Mouse (Mus musculus): Measurements from ENCODE around the gene Hoxc8. TPM values are rescaled to one million over a fixed set of nuclear protein-coding genes. Genes with fewer than 3 reads are reported as not detected.
A peak's percentile ranks its signal among the peaks of the same experiment; 100 is the strongest.

The Hoxc8 gene
- polyA plus RNA-seq, 1 experiment from 2014 or later, result not detected

GRCm38 (mm10) chr15:102972254-102972653 is 18.2 kb upstream of the Hoxc8 start:
- no peaks in the 10 kb centered on the region for H3K9me3 ChIP-seq (replicated peaks; ENCODE audit: control insufficient read depth, low read length)
- H3K4me1 ChIP-seq (ENCODE audit: control insufficient read depth, insufficient read depth, low read length), result no peaks in the 10 kb centered on the region
- no peak for ATAC-seq (replicated peaks; ENCODE audit: extremely low read depth, insufficient read depth, low FRiP score)
- no peak overlapping the region for H3K27ac ChIP-seq (ENCODE audit: low read length)
- H3K9ac ChIP-seq (ENCODE audit: low read length), result no peak overlapping the region
- H3K27me3 ChIP-seq (ENCODE audit: control insufficient read depth, insufficient read depth, low read length), result peaks cover 94% of the 10 kb centered on the region
- H3K36me3 ChIP-seq (ENCODE audit: control insufficient read depth, insufficient read depth), result no peaks in the 10 kb centered on the region
- no peak overlapping the region for H3K4me2 ChIP-seq (ENCODE audit: low read depth, low read length)
- H3K4me3 ChIP-seq (ENCODE audit: low read length), result no peak overlapping the region
- WGBS, result 2% methylated on average over 21 of the region's 21 CpGs

DNA sequence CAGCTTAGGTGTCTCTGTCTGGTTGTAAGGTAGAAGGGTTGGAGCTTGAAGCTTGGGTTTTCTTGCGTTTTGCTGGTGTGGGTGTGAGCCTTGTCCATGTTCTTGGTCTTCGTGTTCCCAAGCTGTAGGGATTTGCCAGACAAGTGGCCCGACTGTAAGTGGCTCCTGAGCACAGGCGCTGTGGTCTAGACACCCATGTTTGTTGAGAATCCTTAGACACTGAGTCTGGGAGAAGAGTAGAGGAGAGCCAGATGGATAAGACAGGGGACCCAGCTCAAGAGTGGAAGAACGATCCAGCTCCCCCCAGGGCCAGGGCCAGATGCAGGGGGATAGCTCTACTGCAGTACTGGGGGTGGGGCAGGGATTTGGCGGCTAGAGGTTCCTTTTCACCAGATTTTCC is 17.7 kb upstream of the Hoxc8 start:
- Histone ChIP-seq H3K27me3 (ENCODE audit: control insufficient read depth, insufficient read depth, low read length) (peaks cover 94% of the 10 kb centered on the region), H3K4me1 (ENCODE audit: control insufficient read depth, insufficient read depth, low read length) (no peaks in the 10 kb centered on the region), H3K27ac (ENCODE audit: low read length) (no peak overlapping the region), H3K9me3 (replicated peaks; ENCODE audit: control insufficient read depth, low read length) (no peaks in the 10 kb centered on the region), H3K4me3 (ENCODE audit: low read length) (no peak overlapping the region), H3K4me2 (ENCODE audit: low read depth, low read length) (no peak overlapping the region), H3K9ac (ENCODE audit: low read length) (no peak overlapping the region), H3K36me3 (ENCODE audit: control insufficient read depth, insufficient read depth) (no peaks in the 10 kb centered on the region)
- ATAC-seq (replicated peaks; ENCODE audit: extremely low read depth, insufficient read depth, low FRiP score), result no peak
- 3% methylated on average over 6 of the region's 6 CpGs for WGBS

- Histone ChIP-seq H3K9me3 (replicated peaks; ENCODE audit: control insufficient read depth, low read length) (no peaks in the 10 kb centered on the region), H3K27me3 (ENCODE audit: control insufficient read depth, insufficient read depth, low read length) (peaks cover 96% of the 10 kb centered on the region), H3K4me1 (ENCODE audit: control insufficient read depth, insufficient read depth, low read length) (no peaks in the 10 kb centered on the region), H3K36me3 (ENCODE audit: control insufficient read depth, insufficient read depth) (no peaks in the 10 kb centered on the region), H3K4me2 (ENCODE audit: low read depth, low read length) (no peak overlapping the region), H3K4me3 (ENCODE audit: low read length) (no peak overlapping the region), H3K27ac (ENCODE audit: low read length) (no peak overlapping the region), H3K9ac (ENCODE audit: low read length) (no peak overlapping the region)
- no peak for ATAC-seq (replicated peaks; ENCODE audit: extremely low read depth, insufficient read depth, low FRiP score)
- WGBS, result 7% methylated on average over 7 of the region's 7 CpGs
Measured at GRCm38 (mm10) chr15:102975034-102975433, 15.4 kb upstream of the Hoxc8 start.

DNA sequence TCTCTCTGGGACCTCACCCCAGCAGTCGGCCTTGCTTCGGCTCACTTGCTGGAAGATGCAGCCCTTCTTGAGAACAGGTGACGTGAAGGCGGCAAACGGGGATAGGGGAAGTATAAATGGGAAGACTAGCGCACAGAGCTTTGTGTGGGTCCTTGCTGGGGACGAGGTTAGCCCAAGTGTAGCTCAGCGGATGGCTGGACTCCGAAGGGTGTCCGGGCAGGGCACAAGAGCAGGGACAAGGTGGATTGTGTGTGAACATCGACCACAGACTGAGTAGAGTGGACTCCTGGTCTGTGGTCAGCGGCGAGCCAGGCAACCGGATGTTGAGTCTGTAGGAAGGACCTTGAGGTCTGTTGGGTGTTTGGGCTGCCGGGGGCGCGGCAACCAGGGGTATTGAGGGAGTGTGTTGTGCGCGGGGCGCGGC is 14.7 kb upstream of the Hoxc8 start:
- Histone ChIP-seq H3K4me2 (ENCODE audit: low read depth, low read length) (no peak overlapping the region), H3K4me3 (ENCODE audit: low read length) (no peak overlapping the region), H3K36me3 (ENCODE audit: control insufficient read depth, insufficient read depth) (no peaks in the 10 kb centered on the region), H3K9ac (ENCODE audit: low read length) (no peak overlapping the region), H3K27ac (ENCODE audit: low read length) (no peak overlapping the region), H3K4me1 (ENCODE audit: control insufficient read depth, insufficient read depth, low read length) (no peaks in the 10 kb centered on the region), H3K27me3 (ENCODE audit: control insufficient read depth, insufficient read depth, low read length) (peaks cover 96% of the 10 kb centered on the region), H3K9me3 (replicated peaks; ENCODE audit: control insufficient read depth, low read length) (no peaks in the 10 kb centered on the region)
- no peak for ATAC-seq (replicated peaks; ENCODE audit: extremely low read depth, insufficient read depth, low FRiP score)
- 1% methylated on average over 21 of the region's 21 CpGs for WGBS

DNA sequence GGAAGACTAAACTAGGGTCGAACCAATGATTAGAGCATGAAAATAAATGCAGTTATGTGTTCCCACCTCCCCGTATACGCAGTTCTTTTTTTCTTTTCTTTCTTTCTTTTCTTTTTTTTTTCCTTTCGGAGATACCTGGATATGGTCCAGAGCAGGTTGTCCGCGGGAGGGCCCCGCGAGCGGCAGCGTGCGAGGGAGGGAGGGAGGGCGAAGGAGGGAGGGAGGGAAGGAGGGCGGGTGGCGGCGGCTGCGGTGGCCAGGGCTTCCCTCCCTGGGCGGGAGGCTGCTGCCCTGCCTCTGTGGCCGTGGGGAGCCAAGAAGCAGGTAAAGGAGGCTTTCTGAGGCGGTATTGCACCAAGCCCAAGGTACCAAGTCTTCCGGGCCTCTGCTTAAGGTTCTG is 14.2 kb upstream of the Hoxc8 start, which contains the start of gene Hoxc9:
TSS of gene Hoxc9 (plus strand) at position 269 of the 400 bp plus-strand sequence.
- H3K4me2 ChIP-seq (ENCODE audit: low read depth, low read length), result peak within 1 kb of the TSS; percentile 50
- no peak within 1 kb of the TSS for H3K27ac ChIP-seq (ENCODE audit: low read length)
- peak within 1 kb of the TSS; percentile 39 for H3K4me3 ChIP-seq (ENCODE audit: low read length)
- whole genome bisulfite sequencing, result under 1% methylated on average over 19 of the region's 20 CpGs
- ATAC-seq (replicated peaks; ENCODE audit: extremely low read depth, insufficient read depth, low FRiP score), result no peak
- H3K9ac ChIP-seq (ENCODE audit: low read length), result no peak within 1 kb of the TSS; the same call in 1 of the 2 replicates
- H3K36me3 ChIP-seq (ENCODE audit: control insufficient read depth, insufficient read depth), result no peaks in the 10 kb centered on the region
- H3K4me1 ChIP-seq (ENCODE audit: control insufficient read depth, insufficient read depth, low read length), result no peaks in the 10 kb centered on the region
- peaks cover 96% of the 10 kb centered on the region for H3K27me3 ChIP-seq (ENCODE audit: control insufficient read depth, insufficient read depth, low read length)
- H3K9me3 ChIP-seq (replicated peaks; ENCODE audit: control insufficient read depth, low read length), result no peaks in the 10 kb centered on the region

GRCm38 (mm10) chr15:102976631-102977422 is 13.6 kb upstream of the Hoxc8 start:
- no peak for ATAC-seq (replicated peaks; ENCODE audit: extremely low read depth, insufficient read depth, low FRiP score)
- Histone ChIP-seq H3K4me3 (ENCODE audit: low read length) (peak overlapping the region; percentile 39), H3K4me2 (ENCODE audit: low read depth, low read length) (peak overlapping the region; percentile 50), H3K9ac (ENCODE audit: low read length) (no peak overlapping the region; the same call in 1 of the 2 replicates), H3K36me3 (ENCODE audit: control insufficient read depth, insufficient read depth) (no peaks in the 10 kb centered on the region), H3K27ac (ENCODE audit: low read length) (no peak overlapping the region), H3K9me3 (replicated peaks; ENCODE audit: control insufficient read depth, low read length) (no peaks in the 10 kb centered on the region), H3K4me1 (ENCODE audit: control insufficient read depth, insufficient read depth, low read length) (peaks cover 5% of the 10 kb centered on the region), H3K27me3 (ENCODE audit: control insufficient read depth, insufficient read depth, low read length) (peaks cover 96% of the 10 kb centered on the region)
- WGBS, result 1% methylated on average over 37 of the region's 37 CpGs

DNA sequence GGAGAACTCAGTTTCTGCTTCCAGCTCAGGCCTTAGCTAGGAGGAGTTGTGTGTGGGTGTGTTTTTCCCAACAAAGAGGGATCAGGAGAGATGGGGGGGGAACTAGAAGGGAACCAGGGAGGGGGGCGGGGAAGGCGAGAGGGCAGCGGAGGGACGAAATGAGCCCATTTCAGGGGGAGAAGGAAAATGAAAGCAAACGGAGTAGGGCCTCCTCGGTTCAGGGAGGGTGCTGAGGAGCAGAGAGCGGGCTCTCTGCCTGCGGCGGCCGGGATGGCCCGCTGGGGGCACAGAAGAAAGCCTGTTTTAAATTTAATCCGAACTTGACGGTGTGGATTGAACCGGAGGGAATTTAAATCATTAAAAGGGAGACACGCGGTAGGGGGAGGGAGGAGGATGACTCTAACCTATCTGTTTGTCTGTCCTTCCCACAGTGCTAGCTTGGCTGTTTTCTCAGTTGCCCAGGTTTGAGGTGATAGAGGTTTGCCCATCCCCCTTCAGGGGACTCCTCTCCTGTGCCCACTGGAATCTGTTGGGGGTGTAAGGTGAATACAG is 12.9 kb upstream of the Hoxc8 start:
- Histone ChIP-seq H3K4me1 (ENCODE audit: control insufficient read depth, insufficient read depth, low read length) (peaks cover 7% of the 10 kb centered on the region), H3K4me3 (ENCODE audit: low read length) (peak overlapping the region; percentile 39), H3K27me3 (ENCODE audit: control insufficient read depth, insufficient read depth, low read length) (peaks cover 96% of the 10 kb centered on the region), H3K27ac (ENCODE audit: low read length) (no peak overlapping the region), H3K36me3 (ENCODE audit: control insufficient read depth, insufficient read depth) (no peaks in the 10 kb centered on the region), H3K9ac (ENCODE audit: low read length) (no peak overlapping the region; the same call in 1 of the 2 replicates), H3K4me2 (ENCODE audit: low read depth, low read length) (peak overlapping the region; percentile 50), H3K9me3 (replicated peaks; ENCODE audit: control insufficient read depth, low read length) (no peaks in the 10 kb centered on the region)
- no peak for ATAC-seq (replicated peaks; ENCODE audit: extremely low read depth, insufficient read depth, low FRiP score)
- 5% methylated on average over 16 of the region's 16 CpGs for WGBS

DNA sequence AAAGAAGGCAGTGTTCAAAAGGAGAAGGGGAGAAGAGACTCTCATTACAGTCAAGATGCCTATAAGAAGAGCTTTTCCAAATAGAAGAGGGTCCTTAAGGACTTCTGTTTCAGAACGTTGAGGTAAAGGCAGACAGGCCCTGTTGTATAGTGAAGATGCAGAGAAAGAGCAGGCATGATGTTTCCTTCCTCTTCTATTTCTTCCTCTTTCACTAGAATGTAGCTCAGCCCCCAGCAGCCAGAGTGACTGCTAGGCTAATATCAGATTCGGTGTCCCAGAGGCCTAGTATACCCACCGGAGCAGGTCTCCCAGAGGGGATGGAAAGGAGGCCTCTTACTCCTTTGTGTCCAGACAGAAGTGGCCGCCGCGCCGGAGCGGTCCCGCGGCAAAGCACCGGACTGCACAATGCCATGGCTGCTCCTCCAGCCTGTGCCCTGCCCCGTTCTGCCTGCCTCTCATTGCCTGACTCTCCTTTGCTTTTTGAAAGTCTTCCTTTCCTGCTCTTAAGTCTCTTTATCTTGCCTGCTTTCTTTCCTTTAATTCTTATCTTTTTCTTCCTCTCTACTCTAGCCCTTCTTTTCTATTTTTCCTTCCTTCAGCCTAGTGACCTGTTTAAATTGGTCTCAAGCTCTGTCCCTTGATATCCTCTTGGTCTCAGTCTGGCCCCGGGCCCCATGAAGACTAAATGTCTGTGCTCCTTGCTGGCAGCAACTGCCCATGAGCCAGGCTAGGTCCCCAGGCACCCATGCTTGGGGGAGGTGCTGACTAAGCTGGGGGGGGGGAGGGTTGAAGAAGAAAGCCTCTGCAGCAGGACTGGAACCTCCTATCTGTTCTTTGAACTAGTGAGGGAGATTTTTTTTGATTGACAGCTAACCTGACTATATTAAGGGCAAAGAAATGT is 11.5 kb upstream of the Hoxc8 start:
- no peaks in the 10 kb centered on the region for H3K9me3 ChIP-seq (replicated peaks; ENCODE audit: control insufficient read depth, low read length)
- H3K36me3 ChIP-seq (ENCODE audit: control insufficient read depth, insufficient read depth), result no peaks in the 10 kb centered on the region
- H3K27ac ChIP-seq (ENCODE audit: low read length), result no peak overlapping the region
- WGBS, result 5% methylated on average over 13 of the region's 13 CpGs
- no peak overlapping the region for H3K9ac ChIP-seq (ENCODE audit: low read length)
- H3K4me2 ChIP-seq (ENCODE audit: low read depth, low read length), result no peak overlapping the region
- no peak overlapping the region for H3K4me3 ChIP-seq (ENCODE audit: low read length)
- no peak for ATAC-seq (replicated peaks; ENCODE audit: extremely low read depth, insufficient read depth, low FRiP score)
- H3K4me1 ChIP-seq (ENCODE audit: control insufficient read depth, insufficient read depth, low read length), result peaks cover 7% of the 10 kb centered on the region
- H3K27me3 ChIP-seq (ENCODE audit: control insufficient read depth, insufficient read depth, low read length), result peaks cover 95% of the 10 kb centered on the region

Data from heart, embryonic 16.5 days (tissue).